Mouse (Mus musculus): ENCODE measurements at regions not wholly inside any gene's neighbourhood (a gene's known extent, or its start where the extent isn't known, plus 50 kb on each side); places are given as distances from the start of the nearest gene placed in this dataset.
"Not testable (repeated sequence)": the region's sequence is repeated elsewhere in the genome, so short reads cannot be mapped to it uniquely, and the experiment has no call there.

- not testable (repeated sequence) for H3K9ac ChIP-seq (ENCODE audit: low read depth, low read length); H3K4me1 ChIP-seq (ENCODE audit: control insufficient read depth, insufficient read depth, low read length); H3K4me2 ChIP-seq (replicated peaks; ENCODE audit: low read depth, low read length); H3K27me3 ChIP-seq (ENCODE audit: control insufficient read depth, insufficient read depth, low read length); H3K9me3 ChIP-seq (ENCODE audit: control insufficient read depth, low read length); ATAC-seq (ENCODE audit: low FRiP score, low TSS enrichment); H3K36me3 ChIP-seq (ENCODE audit: control insufficient read depth, insufficient read depth, low read length); H3K4me3 ChIP-seq (ENCODE audit: low read length); H3K27ac ChIP-seq (ENCODE audit: low read depth, low read length)
- 84% methylated on average over 3 of the region's 3 CpGs for WGBS
These were observed 139.7 kb downstream of the Tex13c3 start for GRCm38 (mm10) chrX:19341231-19342007.

GRCm38 (mm10) chrX:19313286-19313685 lies 167.8 kb downstream of the Tex13c3 start:
- Histone ChIP-seq H3K4me3 (ENCODE audit: low read length) (no peak overlapping the region), H3K27me3 (ENCODE audit: control insufficient read depth, insufficient read depth, low read length) (no peaks in the 10 kb centered on the region), H3K4me1 (ENCODE audit: control insufficient read depth, insufficient read depth, low read length) (no peaks in the 10 kb centered on the region), H3K9me3 (ENCODE audit: control insufficient read depth, low read length) (no peaks in the 10 kb centered on the region), H3K36me3 (ENCODE audit: control insufficient read depth, insufficient read depth, low read length) (no peaks in the 10 kb centered on the region), H3K4me2 (replicated peaks; ENCODE audit: low read depth, low read length) (no peak overlapping the region), H3K9ac (ENCODE audit: low read depth, low read length) (no peak overlapping the region), H3K27ac (ENCODE audit: low read depth, low read length) (no peak overlapping the region)
- ATAC-seq (ENCODE audit: low FRiP score, low TSS enrichment), result no peak
- 73% methylated on average over 2 of the region's 2 CpGs for WGBS

GRCm38 (mm10) chrX:19311809-19312559 lies 169.1 kb downstream of the Tex13c3 start:
- Histone ChIP-seq H3K27me3 (ENCODE audit: control insufficient read depth, insufficient read depth, low read length) (no peaks in the 10 kb centered on the region), H3K27ac (ENCODE audit: low read depth, low read length) (no peak overlapping the region), H3K36me3 (ENCODE audit: control insufficient read depth, insufficient read depth, low read length) (no peaks in the 10 kb centered on the region), H3K9ac (ENCODE audit: low read depth, low read length) (no peak overlapping the region), H3K4me3 (ENCODE audit: low read length) (no peak overlapping the region), H3K9me3 (ENCODE audit: control insufficient read depth, low read length) (no peaks in the 10 kb centered on the region), H3K4me2 (replicated peaks; ENCODE audit: low read depth, low read length) (no peak overlapping the region), H3K4me1 (ENCODE audit: control insufficient read depth, insufficient read depth, low read length) (no peaks in the 10 kb centered on the region)
- 48% methylated on average over 1 of the region's 1 CpGs for WGBS
- peak; percentile 83; the same call in 1 of the 2 replicates for ATAC-seq (ENCODE audit: low FRiP score, low TSS enrichment)

- Histone ChIP-seq H3K9me3 (ENCODE audit: control insufficient read depth, low read length) (no peaks in the 10 kb centered on the region), H3K4me3 (ENCODE audit: low read length) (no peak overlapping the region), H3K4me1 (ENCODE audit: control insufficient read depth, insufficient read depth, low read length) (no peaks in the 10 kb centered on the region), H3K9ac (ENCODE audit: low read depth, low read length) (no peak overlapping the region), H3K27ac (ENCODE audit: low read depth, low read length) (no peak overlapping the region), H3K27me3 (ENCODE audit: control insufficient read depth, insufficient read depth, low read length) (no peaks in the 10 kb centered on the region), H3K4me2 (replicated peaks; ENCODE audit: low read depth, low read length) (no peak overlapping the region), H3K36me3 (ENCODE audit: control insufficient read depth, insufficient read depth, low read length) (no peaks in the 10 kb centered on the region)
- ATAC-seq (ENCODE audit: low FRiP score, low TSS enrichment), result no peak
- 23% methylated on average over 1 of the region's 1 CpGs for WGBS
These were observed 169.7 kb downstream of the Tex13c3 start for GRCm38 (mm10) chrX:19311377-19311776.

- no peak overlapping the region for H3K9ac ChIP-seq (ENCODE audit: low read depth, low read length)
- no peak overlapping the region for H3K4me3 ChIP-seq (ENCODE audit: low read length)
- no peaks in the 10 kb centered on the region for H3K36me3 ChIP-seq (ENCODE audit: control insufficient read depth, insufficient read depth, low read length)
- H3K9me3 ChIP-seq (ENCODE audit: control insufficient read depth, low read length), result no peaks in the 10 kb centered on the region
- ATAC-seq (ENCODE audit: low FRiP score, low TSS enrichment), result no peak
- 88% methylated on average over 2 of the region's 2 CpGs for WGBS
- no peak overlapping the region for H3K4me2 ChIP-seq (replicated peaks; ENCODE audit: low read depth, low read length)
- H3K27ac ChIP-seq (ENCODE audit: low read depth, low read length), result no peak overlapping the region
- no peaks in the 10 kb centered on the region for H3K4me1 ChIP-seq (ENCODE audit: control insufficient read depth, insufficient read depth, low read length)
- no peaks in the 10 kb centered on the region for H3K27me3 ChIP-seq (ENCODE audit: control insufficient read depth, insufficient read depth, low read length)
These were observed 192.9 kb downstream of the Tex13c3 start for GRCm38 (mm10) chrX:19288171-19288570.

- no peak overlapping the region for H3K4me2 ChIP-seq (replicated peaks; ENCODE audit: low read depth, low read length)
- no peaks in the 10 kb centered on the region for H3K9me3 ChIP-seq (ENCODE audit: control insufficient read depth, low read length)
- WGBS, result 88% methylated on average over 5 of the region's 5 CpGs
- no peaks in the 10 kb centered on the region for H3K36me3 ChIP-seq (ENCODE audit: control insufficient read depth, insufficient read depth, low read length)
- no peak overlapping the region for H3K9ac ChIP-seq (ENCODE audit: low read depth, low read length)
- H3K27ac ChIP-seq (ENCODE audit: low read depth, low read length), result no peak overlapping the region
- no peaks in the 10 kb centered on the region for H3K27me3 ChIP-seq (ENCODE audit: control insufficient read depth, insufficient read depth, low read length)
- H3K4me1 ChIP-seq (ENCODE audit: control insufficient read depth, insufficient read depth, low read length), result no peaks in the 10 kb centered on the region
- no peak for ATAC-seq (ENCODE audit: low FRiP score, low TSS enrichment)
- H3K4me3 ChIP-seq (ENCODE audit: low read length), result no peak overlapping the region
These were observed 194.7 kb downstream of the Tex13c3 start for GRCm38 (mm10) chrX:19286431-19286830.

- Histone ChIP-seq H3K9ac (ENCODE audit: low read depth, low read length) (no peak overlapping the region), H3K9me3 (ENCODE audit: control insufficient read depth, low read length) (no peaks in the 10 kb centered on the region), H3K27me3 (ENCODE audit: control insufficient read depth, insufficient read depth, low read length) (no peaks in the 10 kb centered on the region), H3K4me2 (replicated peaks; ENCODE audit: low read depth, low read length) (no peak overlapping the region), H3K4me1 (ENCODE audit: control insufficient read depth, insufficient read depth, low read length) (no peaks in the 10 kb centered on the region), H3K4me3 (ENCODE audit: low read length) (no peak overlapping the region), H3K36me3 (ENCODE audit: control insufficient read depth, insufficient read depth, low read length) (no peaks in the 10 kb centered on the region), H3K27ac (ENCODE audit: low read depth, low read length) (no peak overlapping the region)
- 77% methylated on average over 4 of the region's 4 CpGs for WGBS
- no peak for ATAC-seq (ENCODE audit: low FRiP score, low TSS enrichment)
These were observed 195.3 kb downstream of the Tex13c3 start for GRCm38 (mm10) chrX:19285773-19286172.

GRCm38 (mm10) chrX:19283078-19283477 lies 198.0 kb downstream of the Tex13c3 start:
- Histone ChIP-seq H3K27me3 (ENCODE audit: control insufficient read depth, insufficient read depth, low read length) (no peaks in the 10 kb centered on the region), H3K36me3 (ENCODE audit: control insufficient read depth, insufficient read depth, low read length) (no peaks in the 10 kb centered on the region), H3K4me2 (replicated peaks; ENCODE audit: low read depth, low read length) (no peak overlapping the region), H3K4me3 (ENCODE audit: low read length) (no peak overlapping the region), H3K9ac (ENCODE audit: low read depth, low read length) (no peak overlapping the region), H3K27ac (ENCODE audit: low read depth, low read length) (no peak overlapping the region), H3K9me3 (ENCODE audit: control insufficient read depth, low read length) (no peaks in the 10 kb centered on the region), H3K4me1 (ENCODE audit: control insufficient read depth, insufficient read depth, low read length) (no peaks in the 10 kb centered on the region)
- ATAC-seq (ENCODE audit: low FRiP score, low TSS enrichment), result peak; percentile 83; the same call in 1 of the 2 replicates
- 49% methylated on average over 3 of the region's 3 CpGs for WGBS

- Histone ChIP-seq H3K4me1 (ENCODE audit: control insufficient read depth, insufficient read depth, low read length) (no peaks in the 10 kb centered on the region), H3K36me3 (ENCODE audit: control insufficient read depth, insufficient read depth, low read length) (no peaks in the 10 kb centered on the region), H3K27me3 (ENCODE audit: control insufficient read depth, insufficient read depth, low read length) (no peaks in the 10 kb centered on the region), H3K9ac (ENCODE audit: low read depth, low read length) (no peak overlapping the region), H3K9me3 (ENCODE audit: control insufficient read depth, low read length) (no peaks in the 10 kb centered on the region), H3K4me2 (replicated peaks; ENCODE audit: low read depth, low read length) (no peak overlapping the region), H3K27ac (ENCODE audit: low read depth, low read length) (no peak overlapping the region), H3K4me3 (ENCODE audit: low read length) (no peak overlapping the region)
- ATAC-seq (ENCODE audit: low FRiP score, low TSS enrichment), result no peak
These were observed 216.9 kb downstream of the Tex13c3 start for GRCm38 (mm10) chrX:19264237-19264636.
